Mouse (Mus musculus) MEL (cell line): ENCODE results near the gene Cbr4. TPM values are rescaled to one million over a fixed set of nuclear protein-coding genes. Genes with fewer than 3 reads are reported as not detected.

ENCODE experiments used
- DNase-seq: peaks from one replicate; pipeline ENCODE4 v3.0.0; 2011; ENCODE audit warnings: low read depth, low spot score
- H3K27ac ChIP-seq: 2 replicates; pipeline ENCODE4 v1.5.1; 2012; ENCODE audit warnings: low read depth, mild to moderate bottlenecking, control low read depth, low read length, moderate library complexity; ENCODE audit not compliant: control insufficient read depth
- H3K27me3 ChIP-seq, 2 experiments: fragments of 150-350 bp in 1 of 2; sonication (generic) in 1 of 2; 2 replicates each; pipeline ENCODE4 v1.6.1; 2012; ENCODE audit warnings: low read length in 2 of 2, mild to moderate bottlenecking in 2 of 2, improper control_type of control experiment in 1 of 2, moderate library complexity in 1 of 2; ENCODE audit not compliant: insufficient read depth in 2 of 2, control insufficient read depth in 1 of 2
- H3K36me3 ChIP-seq, 2 experiments: 2 replicates each; pipeline ENCODE4 v1.6.1; 2012 to 2014; ENCODE audit warnings: low read length in 2 of 2, improper control_type of control experiment in 1 of 2, inconsistent platforms in 1 of 2, mild to moderate bottlenecking in 1 of 2; ENCODE audit not compliant: insufficient read depth in 2 of 2, control insufficient read depth in 1 of 2
- H3K4me1 ChIP-seq, 2 experiments: fragments of 150-350 bp in 1 of 2; sonication (generic) in 1 of 2; 2 replicates each; pipeline ENCODE4 v1.6.1; 2012; ENCODE audit warnings: low read length in 2 of 2, improper control_type of control experiment in 1 of 2, mild to moderate bottlenecking in 1 of 2; ENCODE audit not compliant: insufficient read depth in 2 of 2, control insufficient read depth in 1 of 2
- H3K4me3 ChIP-seq, 2 experiments: fragments of 150-350 bp in 1 of 2; sonication (generic) in 1 of 2; 2 replicates each; pipeline ENCODE4 v1.5.1; 2012; ENCODE audit warnings: low read depth in 2 of 2, low read length in 2 of 2, mild to moderate bottlenecking in 2 of 2, moderate library complexity in 2 of 2, control low read depth in 1 of 2, improper control_type of control experiment in 1 of 2; ENCODE audit not compliant: control insufficient read depth in 1 of 2, insufficient read depth in 1 of 2
- H3K79me2 ChIP-seq: 2 replicates; pipeline ENCODE4 v1.6.1; 2012; ENCODE audit warnings: mild to moderate bottlenecking, low read length, moderate library complexity; ENCODE audit not compliant: control insufficient read depth, poor library complexity, insufficient read depth
- H3K9ac ChIP-seq: 2 replicates; pipeline ENCODE4 v1.6.1; 2012; ENCODE audit warnings: low read depth, mild to moderate bottlenecking, control low read depth, low read length, moderate library complexity; ENCODE audit not compliant: control insufficient read depth, poor library complexity, severe bottlenecking
- H3K9me3 ChIP-seq: fragments of 150-350 bp; sonication (generic); replicated peaks from 2 replicates; pipeline ENCODE4 v1.6.1; 2012; ENCODE audit warnings: mild to moderate bottlenecking, low read length, improper control_type of control experiment, moderate library complexity; ENCODE audit not compliant: insufficient read depth
- CTCF ChIP-seq, 3 experiments: IDR thresholded peaks in 2 of 3; conservative IDR thresholded peaks in 1 of 3; 2 replicates each; pipeline ENCODE4 v1.5.1; 2011 to 2012; ENCODE audit warnings: low read length in 3 of 3, low read depth in 2 of 3, mild to moderate bottlenecking in 2 of 3, improper control_type of control experiment in 1 of 3, inconsistent platforms in 1 of 3, mixed read lengths in 1 of 3, moderate library complexity in 1 of 3; ENCODE audit not compliant: control insufficient read depth in 1 of 3, insufficient read depth in 1 of 3, poor library complexity in 1 of 3, severe bottlenecking in 1 of 3
- GABPA ChIP-seq: IDR thresholded peaks from 2 replicates; pipeline ENCODE4 v1.6.1; 2012; ENCODE audit warnings: low read depth, mild to moderate bottlenecking, inconsistent platforms, low read length, improper control_type of control experiment, moderate library complexity
- HCFC1 ChIP-seq: IDR thresholded peaks from 2 replicates; pipeline ENCODE4 v1.6.1; 2012; ENCODE audit warnings: low read depth, mild to moderate bottlenecking, inconsistent platforms, low read length, improper control_type of control experiment, moderate library complexity
- KAT2A ChIP-seq: conservative IDR thresholded peaks from 2 replicates; pipeline ENCODE4 v1.6.1; 2012; ENCODE audit warnings: low read depth, low read length, improper control_type of control experiment, inconsistent platforms
- MAX ChIP-seq: IDR thresholded peaks from 2 replicates; pipeline ENCODE4 v1.6.1; 2011; ENCODE audit warnings: low read length, improper control_type of control experiment
- MAZ ChIP-seq: IDR thresholded peaks from 2 replicates; pipeline ENCODE4 v1.6.1; 2012; ENCODE audit warnings: low read depth, mild to moderate bottlenecking, inconsistent platforms, low read length, improper control_type of control experiment
- MEF2A ChIP-seq: IDR thresholded peaks from 2 replicates; pipeline ENCODE4 v1.6.1; 2014; ENCODE audit warnings: low read depth, mild to moderate bottlenecking, inconsistent platforms, low read length, improper control_type of control experiment; ENCODE audit not compliant: poor library complexity, insufficient replicate concordance, severe bottlenecking; ENCODE audit errors: extremely low read depth
- MXI1 ChIP-seq: IDR thresholded peaks from 2 replicates; pipeline ENCODE4 v1.6.1; 2011; ENCODE audit warnings: mild to moderate bottlenecking, low read depth, low read length, improper control_type of control experiment
- MYC ChIP-seq: IDR thresholded peaks from 2 replicates; pipeline ENCODE4 v1.6.1; 2011; ENCODE audit warnings: low read depth, mild to moderate bottlenecking, low read length, improper control_type of control experiment, moderate library complexity
- NELFE ChIP-seq: IDR thresholded peaks from 2 replicates; pipeline ENCODE4 v1.6.1; 2011; ENCODE audit warnings: low read depth, low read length, improper control_type of control experiment
- NRF1 ChIP-seq: IDR thresholded peaks from 2 replicates; pipeline ENCODE4 v1.6.1; 2014; ENCODE audit warnings: low read depth, mild to moderate bottlenecking, inconsistent platforms, low read length, improper control_type of control experiment, moderate library complexity; ENCODE audit not compliant: poor library complexity, insufficient read depth, severe bottlenecking
- POLR2AphosphoS5 ChIP-seq: IDR thresholded peaks from 2 replicates; pipeline ENCODE4 v1.6.1; 2012; ENCODE audit warnings: low read depth, borderline replicate concordance, mild to moderate bottlenecking, inconsistent platforms, low read length, moderate library complexity, mixed read lengths
- SIN3A ChIP-seq: IDR thresholded peaks from 2 replicates; pipeline ENCODE4 v1.6.1; 2012; ENCODE audit warnings: low read length, improper control_type of control experiment, inconsistent platforms
- SMC3 ChIP-seq: IDR thresholded peaks from 2 replicates; pipeline ENCODE4 v1.6.1; 2011; ENCODE audit warnings: low read depth, low read length, improper control_type of control experiment
- TAL1 ChIP-seq: IDR thresholded peaks from 2 replicates; pipeline ENCODE4 v1.6.1; 2012; ENCODE audit warnings: mild to moderate bottlenecking, inconsistent platforms, low read length, moderate library complexity, mixed read lengths
- TCF12 ChIP-seq: IDR thresholded peaks from 2 replicates; pipeline ENCODE4 v1.6.1; 2014; ENCODE audit warnings: low read depth, mild to moderate bottlenecking, inconsistent platforms, low read length, improper control_type of control experiment, moderate library complexity
- USF1 ChIP-seq: IDR thresholded peaks from 2 replicates; pipeline ENCODE4 v1.6.1; 2014; ENCODE audit warnings: low read depth, mild to moderate bottlenecking, inconsistent platforms, low read length, improper control_type of control experiment, moderate library complexity
- ZKSCAN1 ChIP-seq: IDR thresholded peaks from 2 replicates; pipeline ENCODE4 v1.6.1; 2012; ENCODE audit warnings: low read depth, mild to moderate bottlenecking, inconsistent platforms, low read length, improper control_type of control experiment, moderate library complexity
- ZMIZ1 ChIP-seq: IDR thresholded peaks from 2 replicates; pipeline ENCODE4 v1.6.1; 2012; ENCODE audit warnings: low read depth, mild to moderate bottlenecking, inconsistent platforms, low read length, improper control_type of control experiment, moderate library complexity
- ZNF384 ChIP-seq: IDR thresholded peaks from 2 replicates; pipeline ENCODE4 v1.6.1; 2012; ENCODE audit warnings: low read depth, mild to moderate bottlenecking, inconsistent platforms, low read length, improper control_type of control experiment
- polyA plus RNA-seq, 2 experiments: library from polyadenylated mRNA; stranded (reverse) in 1 of 2; unstranded in 1 of 2; fragments of >175 nt in 1 of 2; fragments of >200 nt in 1 of 2; gene quantifications; 2 replicates each; pipeline versions ENCODE4 v1.2.1 to v1.2.4; 2012; ENCODE audit warnings: low replicate concordance in 2 of 2, low read depth in 1 of 2; ENCODE audit not compliant: insufficient read length in 2 of 2, insufficient read depth in 1 of 2, missing spikeins in 1 of 2
- total RNA-seq: library from RNA; depleted of rRNA; stranded (reverse); fragments of 300-350 nt; gene quantifications from 2 replicates; pipeline ENCODE4 v1.2.3, GENCODE M21; 2012

Gene Cbr4
- total and polyA plus RNA-seq, 3 experiments: 15.4 to 15.8 TPM; not detected in 1

DNA sequence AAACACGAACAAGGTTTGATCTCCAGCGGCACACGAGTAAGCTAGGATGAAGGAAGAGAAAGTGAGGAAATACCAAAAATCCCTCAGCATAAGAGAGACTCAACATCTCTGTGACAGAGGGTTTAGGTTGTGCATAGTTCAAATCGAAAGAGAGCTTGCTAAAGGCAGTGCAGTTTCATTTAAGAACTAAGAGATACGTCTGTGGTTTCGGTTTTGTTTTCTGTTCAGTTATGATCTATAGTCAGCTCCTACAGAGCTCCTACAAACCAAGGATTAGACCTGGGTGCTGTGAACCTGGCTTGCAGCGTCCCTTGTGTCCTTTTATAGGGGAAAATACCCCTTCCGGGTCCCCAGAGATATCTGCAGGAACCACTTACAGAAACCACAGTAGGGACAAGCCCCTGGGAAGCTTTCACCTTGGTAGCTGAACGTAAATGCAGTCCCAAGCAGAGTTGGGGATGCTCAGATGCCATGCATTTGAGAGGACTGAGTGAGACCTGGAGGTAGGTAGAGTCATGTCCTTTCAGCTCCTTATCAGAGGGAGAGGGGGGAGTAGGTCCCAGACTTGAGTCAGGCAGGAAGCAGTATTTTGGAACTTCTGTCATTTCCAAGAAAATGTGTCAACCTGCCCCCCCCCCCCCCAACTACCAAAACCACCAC is 36.5 kb upstream of the Cbr4 start:
- DNase-seq: no peak
- TF ChIP-seq MEF2A (no peak), USF1 (no peak), MYC (no peak), KAT2A (no peak)
- Histone ChIP-seq H3K9ac (no peak overlapping the region), H3K27me3 (no peaks in the 10 kb centered on the region), H3K9me3 (no peaks in the 10 kb centered on the region), H3K4me3 (no peak overlapping the region), H3K79me2 (no peaks in the 10 kb centered on the region), H3K27ac (no peak overlapping the region), H3K36me3 (no peaks in the 10 kb centered on the region; a peak in 1 of 4 replicates), H3K4me1 (no peaks in the 10 kb centered on the region; a peak in 1 of 4 replicates)

DNA sequence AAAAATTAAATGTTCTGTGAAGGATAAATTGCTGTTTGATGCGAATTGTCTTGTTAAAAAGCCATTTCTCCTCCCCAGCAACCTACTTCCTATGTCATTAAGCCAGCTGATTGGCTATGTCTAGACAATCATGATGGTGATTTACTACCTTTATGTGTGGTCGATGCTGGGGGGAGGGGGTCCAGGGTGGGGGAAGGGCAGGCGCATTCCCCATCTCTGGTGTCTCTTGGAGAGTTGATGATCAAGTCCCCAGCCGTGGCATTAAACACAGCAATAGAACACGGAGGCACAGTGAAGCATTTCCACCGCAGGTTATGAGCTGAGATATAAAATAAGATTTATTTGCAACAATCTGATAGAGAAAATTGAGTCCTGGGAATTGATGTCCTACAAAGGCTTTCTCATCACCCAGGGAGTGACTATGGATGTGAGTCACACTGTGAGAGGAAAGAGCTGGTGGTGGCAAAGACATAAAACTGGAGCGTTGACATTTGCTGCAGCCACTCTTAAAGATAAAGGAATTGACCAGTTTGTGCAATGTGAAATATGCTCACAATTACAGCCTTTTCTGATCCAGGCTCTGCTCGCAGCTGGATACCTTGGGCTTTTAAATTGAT is 35.7 kb upstream of the Cbr4 start:
- no peak overlapping the region for H3K9ac ChIP-seq
- H3K4me1 ChIP-seq: no peaks in the 10 kb centered on the region; a peak in 1 of 4 replicates
- TF ChIP-seq TCF12 (no peak), GABPA (no peak), HCFC1 (no peak), ZNF384 (no peak), MAZ (no peak), MAX (no peak), POLR2AphosphoS5 (no peak)

DNA sequence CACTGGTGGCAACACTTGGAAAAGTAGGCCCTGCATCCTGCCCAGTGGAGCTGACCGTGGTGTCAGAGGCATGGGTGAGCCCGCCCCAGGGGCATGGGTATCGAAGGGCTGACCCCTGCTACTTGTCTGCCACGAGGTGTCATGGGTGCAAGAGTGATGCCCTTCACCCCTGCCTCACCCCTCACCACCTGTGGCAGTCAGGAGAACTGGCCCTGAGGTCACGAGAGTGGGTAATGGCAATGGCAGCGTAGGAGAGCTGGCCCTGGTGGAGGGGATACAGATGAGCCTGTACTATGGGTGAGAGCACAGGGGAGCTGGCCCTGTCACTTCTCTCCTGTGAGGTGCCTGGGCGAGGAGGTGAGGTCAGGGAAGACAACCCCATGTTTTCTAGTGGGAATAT is 27.8 kb upstream of the Cbr4 start:
- no peak for DNase-seq
- Histone ChIP-seq H3K27me3 (no peaks in the 10 kb centered on the region), H3K4me3 (no peak overlapping the region)
- TF ChIP-seq SMC3: no peak
- TF ChIP-seq TAL1: no peak
- no peak for TF ChIP-seq MAX
- no peak for TF ChIP-seq MAZ
- no peak for TF ChIP-seq MEF2A
- TF ChIP-seq ZKSCAN1: no peak
- no peak for TF ChIP-seq MXI1
- TF ChIP-seq NRF1: no peak
- TF ChIP-seq ZMIZ1: no peak
- TF ChIP-seq NELFE: no peak
- no peak for TF ChIP-seq CTCF (IDR thresholded peaks at IDR 0.05 in 2 of 3, conservative IDR thresholded peaks at IDR 0.05 in 1 of 3; ENCODE audit: control insufficient read depth in 1 of 3, insufficient read depth in 1 of 3, low read depth in 2 of 3, low read length in 3 of 3, poor library complexity in 1 of 3, severe bottlenecking in 1 of 3)
- TF ChIP-seq SIN3A: no peak
- TF ChIP-seq, all 39 proteins: peak for 0
- H3K27ac ChIP-seq: no peak overlapping the region
- H3K9me3 ChIP-seq: no peaks in the 10 kb centered on the region
- no peaks in the 10 kb centered on the region for H3K79me2 ChIP-seq
- no peak overlapping the region for H3K9ac ChIP-seq
- H3K36me3 ChIP-seq: no peaks in the 10 kb centered on the region
- no peaks in the 10 kb centered on the region; a peak in 1 of 4 replicates for H3K4me1 ChIP-seq

More for the DNA sequence above, 35.7 kb upstream of the Cbr4 start:
- no peak overlapping the region for H3K27ac ChIP-seq
- no peak overlapping the region for H3K4me3 ChIP-seq
- DNase-seq: no peak
- H3K9me3 ChIP-seq: no peaks in the 10 kb centered on the region
- H3K36me3 ChIP-seq: no peaks in the 10 kb centered on the region; a peak in 1 of 4 replicates
- no peaks in the 10 kb centered on the region for H3K79me2 ChIP-seq
- no peaks in the 10 kb centered on the region for H3K27me3 ChIP-seq
